Mouse (Mus musculus) retina, postnatal 7 days (tissue): ENCODE measurements around the gene Gpr37l1.
A peak's percentile ranks its signal among the peaks of the same experiment; 100 is the strongest.
"Not testable (repeated sequence)": the region's sequence is repeated elsewhere in the genome, so short reads cannot be mapped to it uniquely, and the experiment has no call there.

Source experiments
- DNase-seq: peaks from one replicate; pipeline ENCODE4 v3.0.0-alpha.2; 2012; ENCODE audit warnings: low read depth, low spot score

The Gpr37l1 gene

GRCm38 (mm10) chr1:135124573-135125363 is 42.7 kb downstream of the Gpr37l1 start:
- no peak for DNase-seq

GRCm38 (mm10) chr1:135112661-135113060 is 54.8 kb downstream of the Gpr37l1 start:
- DNase-seq = peak; percentile 24

- DNase-seq = not testable (repeated sequence)
Measured at GRCm38 (mm10) chr1:135111271-135111670, 56.2 kb downstream of the Gpr37l1 start.
